Mouse (Mus musculus): ENCODE results near the gene Npas2. TPM values are rescaled to one million over a fixed set of nuclear protein-coding genes. Genes with fewer than 3 reads are reported as not detected.

The Npas2 gene
- total and polyA plus RNA-seq, 3 experiments: not detected

GRCm38 (mm10) chr1:39343242-39343641, 149.7 kb downstream of the Npas2 start:
- peaks cover 0 to 7% of the 10 kb centered on the region in 2 experiments; a peak in 2 of 4 replicates for H3K36me3 ChIP-seq (ENCODE audit: control insufficient read depth in 1 of 2, insufficient read depth in 2 of 2, low read length in 2 of 2)
- no peaks in the 10 kb centered on the region for H3K9me3 ChIP-seq (replicated peaks; ENCODE audit: insufficient read depth, low read length)
- TF ChIP-seq UBTF (IDR thresholded peaks at IDR 0.05; ENCODE audit: borderline replicate concordance, insufficient read depth, low read depth, low read length) (no peak), RAD21 (IDR thresholded peaks at IDR 0.05; ENCODE audit: low read depth, low read length) (no peak), CHD2 (IDR thresholded peaks at IDR 0.05; ENCODE audit: low read length) (no peak), SIN3A (IDR thresholded peaks at IDR 0.05; ENCODE audit: low read length) (no peak), GATA1 (IDR thresholded peaks at IDR 0.05; ENCODE audit: low read depth, low read length) (no peak), EP300 (IDR thresholded peaks at IDR 0.05; ENCODE audit: low read depth in 1 of 2, low read length in 2 of 2) (no peak)
- no peak overlapping the region for H3K9ac ChIP-seq (ENCODE audit: control insufficient read depth, low read depth, low read length, poor library complexity, severe bottlenecking)
- peaks cover 0 to 7% of the 10 kb centered on the region in 2 experiments; a peak in 2 of 4 replicates for H3K4me1 ChIP-seq (ENCODE audit: control insufficient read depth in 1 of 2, insufficient read depth in 2 of 2, low read length in 2 of 2)
- H3K27ac ChIP-seq (ENCODE audit: control insufficient read depth, low read depth, low read length): no peak overlapping the region
- no peak for DNase-seq (ENCODE audit: low read depth, low spot score)
- H3K79me2 ChIP-seq (ENCODE audit: control insufficient read depth, insufficient read depth, low read length, poor library complexity): no peaks in the 10 kb centered on the region
- no peak overlapping the region for H3K4me3 ChIP-seq (ENCODE audit: control insufficient read depth in 1 of 2, insufficient read depth in 1 of 2, low read depth in 2 of 2, low read length in 2 of 2)
- H3K27me3 ChIP-seq (ENCODE audit: control insufficient read depth in 1 of 2, insufficient read depth in 2 of 2, low read length in 2 of 2): peaks cover 2 to 3% of the 10 kb centered on the region in 2 experiments; a peak in 3 of 4 replicates

DNA sequence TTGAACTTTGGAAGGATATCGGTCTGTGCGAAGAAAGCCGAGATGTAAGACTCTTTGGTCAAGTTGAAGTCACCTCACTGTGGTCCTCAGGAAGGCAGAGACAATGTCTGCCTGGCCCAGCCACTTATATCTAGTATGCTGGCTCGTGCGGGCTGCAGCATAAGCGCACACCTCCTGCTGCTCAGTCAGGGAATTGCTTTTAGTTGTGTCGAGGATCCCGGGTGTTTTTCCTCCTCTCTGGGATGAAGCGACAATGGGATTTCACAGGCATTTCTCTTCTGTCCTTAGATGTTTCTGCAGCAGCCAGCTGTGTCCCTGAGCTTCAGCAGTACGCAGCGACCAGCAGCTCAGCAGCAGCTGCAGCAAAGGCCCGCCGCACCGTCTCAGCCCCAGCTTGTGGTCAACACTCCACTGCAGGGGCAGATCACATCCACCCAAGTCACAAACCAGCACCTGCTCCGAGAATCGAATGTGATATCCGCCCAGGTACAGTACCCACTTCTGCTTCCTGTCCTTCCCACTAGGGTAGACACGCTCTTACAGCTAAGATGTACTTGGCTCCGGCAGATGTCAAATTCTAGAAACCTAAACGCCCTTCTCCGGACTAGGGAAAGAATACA, 151.6 kb downstream of the Npas2 start:
- Histone ChIP-seq H3K9ac (ENCODE audit: control insufficient read depth, low read depth, low read length, poor library complexity, severe bottlenecking) (no peak overlapping the region), H3K4me3 (ENCODE audit: control insufficient read depth in 1 of 2, insufficient read depth in 1 of 2, low read depth in 2 of 2, low read length in 2 of 2) (no peak overlapping the region), H3K4me1 (ENCODE audit: control insufficient read depth in 1 of 2, insufficient read depth in 2 of 2, low read length in 2 of 2) (peaks cover 0 to 4% of the 10 kb centered on the region in 2 experiments; a peak in 2 of 4 replicates), H3K27ac (ENCODE audit: control insufficient read depth, low read depth, low read length) (no peak overlapping the region), H3K9me3 (replicated peaks; ENCODE audit: insufficient read depth, low read length) (no peaks in the 10 kb centered on the region), H3K27me3 (ENCODE audit: control insufficient read depth in 1 of 2, insufficient read depth in 2 of 2, low read length in 2 of 2) (peaks cover 0 to 3% of the 10 kb centered on the region in 2 experiments; a peak in 2 of 4 replicates), H3K36me3 (ENCODE audit: control insufficient read depth in 1 of 2, insufficient read depth in 2 of 2, low read length in 2 of 2) (peaks cover 0 to 4% of the 10 kb centered on the region in 2 experiments; a peak in 2 of 4 replicates), H3K79me2 (ENCODE audit: control insufficient read depth, insufficient read depth, low read length, poor library complexity) (no peaks in the 10 kb centered on the region)
- no peak for DNase-seq (ENCODE audit: low read depth, low spot score)
- TF ChIP-seq TAL1 (IDR thresholded peaks at IDR 0.05; ENCODE audit: low read length): no peak
- TF ChIP-seq GABPA (IDR thresholded peaks at IDR 0.05; ENCODE audit: low read depth, low read length): no peak
- no peak for TF ChIP-seq TBP (IDR thresholded peaks at IDR 0.05; ENCODE audit: low read depth, low read length)
- TF ChIP-seq CHD2 (IDR thresholded peaks at IDR 0.05; ENCODE audit: low read length): no peak
- no peak for TF ChIP-seq ZKSCAN1 (IDR thresholded peaks at IDR 0.05; ENCODE audit: low read depth, low read length)
- TF ChIP-seq RCOR1 (IDR thresholded peaks at IDR 0.05; ENCODE audit: low read depth, low read length): no peak
- TF ChIP-seq ZC3H11A (IDR thresholded peaks at IDR 0.05; ENCODE audit: low read depth, low read length): no peak
- TF ChIP-seq ETS1 (IDR thresholded peaks at IDR 0.05; ENCODE audit: low read depth, low read length): no peak
- TF ChIP-seq USF2 (IDR thresholded peaks at IDR 0.05; ENCODE audit: borderline replicate concordance in 1 of 2, insufficient read depth in 1 of 2, low read depth in 1 of 2, low read length in 2 of 2): no peak
- no peak for TF ChIP-seq E2F4 (IDR thresholded peaks at IDR 0.05; ENCODE audit: borderline replicate concordance, low read depth, low read length)
- no peak for TF ChIP-seq HCFC1 (IDR thresholded peaks at IDR 0.05; ENCODE audit: low read depth, low read length)
- no peak for TF ChIP-seq NRF1 (IDR thresholded peaks at IDR 0.05; ENCODE audit: insufficient read depth, low read depth, low read length, poor library complexity, severe bottlenecking)
- no peak for TF ChIP-seq SIN3A (IDR thresholded peaks at IDR 0.05; ENCODE audit: low read length)
- no peak for TF ChIP-seq GATA1 (IDR thresholded peaks at IDR 0.05; ENCODE audit: low read depth, low read length)
- no peak for TF ChIP-seq MYB (IDR thresholded peaks at IDR 0.05; ENCODE audit: low read depth, low read length)
- TF ChIP-seq BHLHE40 (IDR thresholded peaks at IDR 0.05; ENCODE audit: borderline replicate concordance, low read depth, low read length): no peak
- no peak for TF ChIP-seq ELF1 (IDR thresholded peaks at IDR 0.05; ENCODE audit: low read depth, low read length)
- TF ChIP-seq KAT2A (conservative IDR thresholded peaks at IDR 0.05; ENCODE audit: low read depth, low read length): no peak
- TF ChIP-seq USF1 (IDR thresholded peaks at IDR 0.05; ENCODE audit: low read depth, low read length): no peak

All from MEL (cell line).